Mouse (Mus musculus) right cerebral cortex, postnatal 14 days (tissue): ENCODE measurements around the gene Btn1a1.
A peak's percentile ranks its signal among the peaks of the same experiment; 100 is the strongest.

Experiments
- DNase-seq: peaks from one replicate; pipeline ENCODE4 v3.0.0; 2022

Btn1a1 gene

DNA sequence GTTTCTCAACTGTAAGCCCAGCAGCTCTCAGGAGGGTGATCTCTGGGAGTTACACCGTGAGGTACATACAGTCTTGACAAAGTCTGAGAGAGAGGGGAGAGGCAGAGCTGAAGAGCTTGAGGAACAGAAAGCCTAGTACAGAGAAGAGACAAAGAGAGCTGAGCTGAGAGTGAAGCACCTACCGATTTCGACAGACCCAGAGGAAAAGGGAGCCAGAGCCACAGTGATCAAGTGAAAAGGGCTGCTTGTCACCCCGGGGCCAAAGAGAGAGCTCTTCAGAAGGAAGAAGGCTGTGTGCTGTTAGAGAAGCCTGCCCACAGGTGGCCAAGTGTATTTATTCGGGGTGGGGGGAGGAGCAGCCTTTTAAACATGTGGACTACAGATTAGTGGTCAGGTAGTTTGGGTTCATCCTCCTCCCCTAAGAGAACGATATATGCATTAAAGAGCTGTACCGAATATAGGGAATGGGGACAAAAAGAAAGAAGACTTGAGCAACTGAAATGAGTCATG, at the start of gene Btn1a1:
Gene Btn1a1, minus strand, starts transcription at position 302 of the 510 bp plus-strand sequence.
- no peak for DNase-seq

DNA sequence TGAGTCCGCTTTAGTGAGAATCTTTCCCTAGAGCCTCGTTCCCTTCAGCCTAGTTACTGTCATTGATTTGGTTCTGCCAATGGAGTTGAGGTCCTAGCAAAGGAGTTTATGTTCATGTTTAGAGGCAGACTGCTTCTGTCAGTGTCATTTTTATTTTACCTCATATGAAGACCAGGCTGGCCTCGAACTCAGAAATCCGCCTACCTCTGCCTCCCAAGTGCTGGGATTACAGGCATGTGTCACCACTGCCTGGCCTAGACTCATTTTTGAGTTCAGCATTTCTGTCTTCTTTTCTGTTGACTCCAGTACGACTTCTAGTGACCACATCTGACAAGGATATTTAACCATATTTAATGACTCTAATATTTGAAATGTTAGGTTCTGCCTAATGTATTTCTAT, 49.6 kb upstream of the Btn1a1 start:
- DNase-seq = no peak

DNA sequence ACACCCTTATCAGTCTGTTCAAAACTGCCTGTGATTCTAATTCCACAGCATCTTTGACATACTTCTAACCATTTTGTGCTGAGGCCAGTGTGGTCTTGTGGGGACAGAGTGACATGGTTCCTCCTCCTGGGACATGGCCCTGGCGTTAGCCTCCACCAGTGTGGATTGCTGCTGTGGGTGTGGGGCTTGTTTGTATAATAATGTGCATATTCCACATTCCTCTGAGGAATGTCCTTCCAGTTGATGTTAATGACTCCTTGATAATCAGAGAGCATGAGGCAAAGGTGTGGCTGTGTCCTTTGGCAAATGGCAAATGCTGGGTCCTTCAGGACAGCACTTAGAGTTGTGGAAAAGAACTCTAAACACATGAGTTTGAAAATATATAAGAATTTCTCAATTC, 47.8 kb upstream of the Btn1a1 start:
- DNase-seq = no peak

DNA sequence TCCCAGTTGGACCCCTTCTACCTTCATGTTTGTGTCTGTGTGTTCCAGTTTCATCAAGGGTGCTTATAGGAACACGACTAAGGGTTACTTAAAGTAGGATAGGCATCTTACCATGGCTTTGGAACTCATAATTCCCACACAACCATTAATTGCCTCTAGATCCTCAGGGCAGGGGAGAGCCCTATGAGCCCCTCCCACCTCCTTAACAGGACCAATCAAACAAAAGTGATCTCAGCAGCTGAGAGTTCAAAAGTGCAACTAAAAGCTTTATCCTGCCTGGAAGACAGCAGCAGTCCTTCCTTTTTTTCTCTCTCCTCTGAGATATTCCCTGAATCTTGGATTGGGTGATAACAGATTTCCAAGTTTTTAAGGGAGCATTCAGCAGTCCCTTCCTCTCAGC, 44.4 kb upstream of the Btn1a1 start:
- no peak for DNase-seq

DNA sequence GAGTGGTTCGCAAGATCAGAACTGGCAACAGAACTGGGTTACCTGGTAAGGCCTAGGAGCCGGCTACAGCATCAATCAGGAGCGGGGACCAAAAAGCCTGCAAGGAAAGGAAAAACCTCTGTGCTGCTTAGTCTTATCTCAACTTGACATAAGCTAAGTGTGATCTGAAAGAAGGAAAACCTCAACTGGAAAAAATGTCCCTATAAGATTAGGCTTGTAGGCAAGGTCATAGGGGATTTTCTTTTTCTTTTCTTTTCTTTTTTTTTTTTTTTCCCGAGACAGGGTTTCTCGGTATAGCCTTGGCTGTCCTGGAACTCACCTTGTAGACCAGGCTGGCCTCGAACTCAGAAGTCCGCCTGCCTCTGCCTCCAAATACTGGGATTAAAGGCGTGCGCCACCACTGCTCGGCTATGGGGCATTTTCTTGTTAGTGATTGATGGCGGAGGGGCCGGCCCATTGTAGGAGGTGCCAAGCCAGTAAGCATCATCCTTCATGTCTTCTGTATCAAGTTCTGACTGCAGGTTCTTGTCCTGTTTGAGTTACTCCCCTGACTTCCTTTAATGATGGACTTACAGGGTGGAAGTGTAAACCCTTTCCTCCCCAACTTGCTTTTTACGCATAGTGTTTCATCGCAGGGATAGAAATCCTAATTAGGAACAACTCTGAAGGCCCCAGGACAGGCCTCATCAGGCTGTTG, 41.3 kb upstream of the Btn1a1 start:
- no peak for DNase-seq

DNA sequence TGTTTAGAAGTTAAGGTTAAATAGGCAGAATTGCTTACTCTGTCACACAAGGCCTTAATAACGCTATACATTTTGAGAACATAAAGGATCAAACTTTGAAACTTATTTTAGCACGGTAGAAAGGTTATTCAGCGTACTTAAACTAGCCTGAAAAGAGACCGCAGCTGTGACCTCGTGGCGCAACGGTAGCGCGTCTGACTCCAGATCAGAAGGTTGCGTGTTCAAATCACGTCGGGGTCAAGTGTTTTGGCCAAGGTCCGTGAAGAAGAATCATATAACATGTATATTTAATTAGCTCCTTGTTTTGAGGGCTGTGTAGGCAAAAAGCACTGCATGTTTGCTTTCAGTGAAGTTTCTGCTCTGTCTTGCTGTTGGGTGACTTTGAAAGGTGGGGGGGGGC, 40.6 kb upstream of the Btn1a1 start:
- DNase-seq = no peak

DNA sequence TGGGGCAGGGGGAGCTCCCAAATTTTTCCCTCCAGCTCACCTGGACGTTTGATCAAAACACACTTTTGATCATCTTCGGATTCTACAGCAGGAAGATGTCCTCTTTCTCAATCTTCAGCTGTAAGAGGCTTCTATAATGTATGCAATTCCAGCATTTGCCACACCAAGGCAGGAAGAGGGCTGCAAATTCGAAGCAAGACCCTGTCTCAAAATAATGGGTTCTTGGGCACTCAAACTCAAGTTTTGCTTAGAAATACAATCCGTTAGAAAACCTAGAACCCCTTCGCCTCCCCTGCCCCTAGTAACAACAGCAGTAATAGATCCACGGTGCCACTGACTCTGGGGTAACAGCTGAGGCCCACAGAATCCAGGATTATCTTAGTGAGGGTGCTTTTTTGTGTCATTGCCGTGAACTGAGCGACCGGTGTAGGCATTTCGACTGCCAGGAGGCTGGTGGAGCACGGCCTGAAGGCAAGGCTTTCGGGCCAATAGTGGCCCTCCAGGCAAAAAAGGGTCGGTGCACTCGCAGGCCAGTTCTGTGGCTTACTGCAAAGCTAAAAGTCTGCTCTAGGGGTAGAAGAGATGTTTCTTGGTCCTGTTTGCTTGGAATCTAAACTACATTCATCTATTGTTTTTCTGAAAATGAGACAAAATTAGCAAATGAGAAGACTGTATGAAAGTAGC, 40.1 kb upstream of the Btn1a1 start:
- DNase-seq = no peak

DNA sequence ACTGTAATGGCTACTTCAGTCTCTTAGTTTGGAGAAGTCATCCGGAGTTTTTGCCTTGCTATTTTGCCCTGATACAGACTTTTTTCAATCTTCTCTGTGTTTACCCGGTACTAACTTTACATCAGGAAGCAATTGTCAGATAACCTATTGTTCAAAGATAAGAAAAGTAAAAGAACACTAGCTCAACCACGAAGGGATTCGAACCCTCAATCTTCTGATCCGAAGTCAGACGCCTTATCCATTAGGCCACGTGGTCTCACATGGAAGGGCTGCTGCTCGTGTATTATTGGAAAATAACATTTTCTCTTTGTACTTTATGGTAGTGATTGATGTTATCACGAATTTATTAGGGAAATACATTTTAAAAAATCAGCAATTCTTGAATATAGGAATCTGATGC, 38.1 kb upstream of the Btn1a1 start:
- peak; percentile 30 for DNase-seq

DNA sequence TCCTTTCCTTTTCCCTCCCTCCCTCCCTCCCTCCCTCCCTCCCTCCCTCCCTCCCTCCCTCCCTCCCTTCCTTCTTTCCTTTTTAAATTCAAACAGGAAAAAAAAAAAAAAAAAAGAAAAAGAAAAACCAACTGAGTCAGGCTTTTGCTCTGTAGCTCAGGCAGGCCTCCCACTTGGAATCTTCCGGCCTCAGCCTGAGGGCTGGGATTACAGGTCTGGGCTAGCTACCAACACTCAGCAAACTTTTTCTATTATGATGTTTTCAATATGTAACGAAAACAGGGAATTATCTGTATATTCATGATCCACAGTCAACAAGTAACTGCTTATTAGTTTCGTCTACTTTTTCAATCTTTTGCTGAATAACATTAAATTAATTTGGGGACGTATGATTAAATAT, 37.2 kb upstream of the Btn1a1 start:
- no peak for DNase-seq

DNA sequence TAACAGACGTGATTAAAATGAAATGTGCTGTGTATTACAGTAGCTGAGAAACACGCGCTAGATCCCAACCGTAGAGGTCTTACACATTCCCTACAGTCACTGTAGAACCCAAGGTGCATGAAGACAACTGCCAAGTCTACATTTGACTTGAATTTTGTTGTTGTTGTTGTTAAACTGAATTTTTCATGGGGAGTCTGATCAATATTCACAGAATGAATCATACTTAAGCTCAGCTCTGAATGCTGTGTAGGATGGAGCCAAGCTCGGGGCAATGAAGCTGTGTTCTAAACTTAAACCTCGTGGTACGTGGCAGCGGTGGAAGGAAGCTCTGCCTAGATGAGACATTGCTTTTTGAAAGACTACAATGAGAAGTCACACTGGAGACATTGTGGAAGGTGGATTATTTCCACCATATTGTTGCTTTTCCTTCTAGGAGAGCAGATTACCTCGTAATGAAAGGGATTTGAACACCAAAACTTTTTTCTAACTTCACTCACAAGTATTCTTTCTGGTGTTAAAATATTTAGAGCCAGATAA, 36.4 kb upstream of the Btn1a1 start:
- no peak for DNase-seq

DNA sequence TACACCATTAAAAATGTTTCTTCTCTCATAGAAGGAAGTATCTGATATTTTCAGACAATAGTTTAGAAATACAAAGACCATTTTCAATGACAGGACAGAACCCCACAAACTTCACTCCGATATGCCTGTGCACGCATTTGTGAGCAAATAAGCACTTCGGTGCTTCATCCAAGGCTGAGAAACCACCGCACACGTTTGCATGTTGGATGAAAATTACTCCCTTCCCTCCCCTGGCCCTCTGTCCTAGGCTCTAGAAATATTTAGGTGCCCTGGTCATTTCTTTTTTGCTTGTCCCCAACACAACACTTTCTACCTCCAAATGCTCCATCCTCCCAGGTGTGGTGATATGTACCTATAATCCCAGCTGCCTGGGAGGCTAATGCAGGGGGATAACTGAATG, 35.8 kb upstream of the Btn1a1 start:
- DNase-seq = no peak

DNA sequence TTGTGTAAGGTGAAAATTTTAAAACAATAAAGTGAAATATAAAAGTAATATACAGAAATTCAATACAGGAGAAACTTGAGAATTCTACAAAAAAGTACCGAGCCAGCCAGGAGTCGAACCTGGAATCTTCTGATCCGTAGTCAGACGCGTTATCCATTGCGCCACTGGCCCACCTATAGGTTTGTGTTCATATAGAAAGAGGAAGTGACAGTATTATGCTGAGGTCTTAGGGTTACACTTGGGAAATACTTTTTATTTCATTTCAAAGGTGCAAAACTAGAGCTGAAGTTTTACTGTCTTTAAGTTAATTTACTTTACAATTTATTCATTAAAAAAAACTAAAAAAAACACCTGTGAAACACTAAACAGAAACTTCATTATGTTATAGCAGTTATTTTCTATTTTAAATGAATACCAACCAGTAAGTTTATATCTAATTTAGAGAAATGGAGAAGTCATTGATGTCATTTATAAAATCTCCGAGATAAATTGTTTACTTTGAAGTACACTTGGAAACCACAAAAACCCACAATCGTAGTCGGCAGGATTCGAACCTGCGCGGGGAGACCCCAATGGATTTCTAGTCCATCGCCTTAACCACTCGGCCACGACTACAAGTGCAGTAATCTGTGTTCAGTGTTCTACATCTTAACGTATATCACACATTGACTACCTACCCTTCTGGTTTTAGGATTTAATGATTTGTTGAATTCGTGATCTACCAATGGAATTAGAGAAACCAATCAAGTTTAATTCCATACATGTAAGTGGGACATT, 34.9 kb upstream of the Btn1a1 start:
- DNase-seq = peak; percentile 58

DNA sequence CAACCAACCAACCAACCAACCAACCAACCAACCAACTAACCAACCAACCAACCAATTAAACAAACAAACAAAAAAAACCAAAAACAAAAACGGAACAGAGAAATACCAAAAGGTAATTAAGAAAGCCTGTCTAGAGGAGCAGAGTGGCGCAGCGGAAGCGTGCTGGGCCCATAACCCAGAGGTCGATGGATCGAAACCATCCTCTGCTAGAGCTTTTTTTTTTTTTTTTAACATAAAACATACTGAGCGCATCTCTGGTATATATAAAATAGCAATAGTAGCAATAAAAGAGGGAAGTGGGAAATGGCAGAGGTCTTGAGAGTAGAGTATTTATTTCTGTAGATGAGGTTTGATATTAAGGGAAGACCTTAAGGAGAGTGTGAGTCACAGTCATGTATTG, 34.2 kb upstream of the Btn1a1 start:
- DNase-seq = no peak

DNA sequence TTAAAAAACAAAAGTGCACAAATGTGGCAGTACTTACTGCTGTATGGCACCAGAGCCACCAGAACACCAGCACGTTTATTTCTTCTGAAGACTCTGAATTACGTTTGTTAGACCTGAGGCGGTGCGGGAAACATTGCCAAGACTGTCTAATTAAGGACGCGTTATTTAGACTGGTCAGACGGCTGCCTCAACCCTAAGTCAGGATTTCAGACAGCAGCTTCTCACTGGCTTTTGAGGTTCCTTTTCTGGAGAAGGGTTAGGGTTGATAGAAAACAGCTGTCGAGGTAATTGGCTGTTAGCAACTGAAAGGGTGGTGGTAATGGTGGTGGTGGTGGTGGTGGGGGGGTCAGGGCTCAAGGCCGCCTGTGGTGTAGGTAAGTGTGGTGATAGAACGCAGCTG, 33.0 kb upstream of the Btn1a1 start:
- no peak for DNase-seq

DNA sequence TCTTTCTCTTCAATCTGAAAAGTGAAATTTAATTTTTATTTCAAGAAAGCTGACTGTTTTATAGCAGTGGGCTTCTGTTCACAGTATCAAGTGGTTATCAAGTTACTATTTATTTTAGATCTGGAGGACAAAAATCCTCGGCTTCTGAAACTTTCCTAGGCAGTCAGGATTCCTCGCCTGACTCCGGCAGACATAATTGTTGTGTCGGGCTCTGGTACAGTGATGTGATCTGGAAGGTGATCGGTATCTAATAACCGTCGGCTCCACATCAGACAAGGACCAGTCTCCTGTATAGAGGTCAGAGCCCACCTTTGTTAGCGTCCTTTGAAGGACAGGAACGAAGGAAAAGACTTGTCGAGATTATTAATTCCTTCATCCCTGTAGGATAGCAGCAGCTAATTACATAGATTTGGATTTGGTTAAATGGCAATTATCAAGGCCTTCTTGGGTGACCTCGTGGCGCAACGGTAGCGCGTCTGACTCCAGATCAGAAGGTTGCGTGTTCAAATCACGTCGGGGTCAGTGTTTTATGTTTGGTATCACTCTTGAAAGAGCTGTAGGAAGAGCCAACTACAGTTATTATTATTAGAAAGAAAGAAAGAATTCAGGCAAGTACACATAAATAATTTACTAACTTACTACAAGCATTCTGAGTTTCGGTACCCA, 32.1 kb upstream of the Btn1a1 start:
- DNase-seq = no peak

DNA sequence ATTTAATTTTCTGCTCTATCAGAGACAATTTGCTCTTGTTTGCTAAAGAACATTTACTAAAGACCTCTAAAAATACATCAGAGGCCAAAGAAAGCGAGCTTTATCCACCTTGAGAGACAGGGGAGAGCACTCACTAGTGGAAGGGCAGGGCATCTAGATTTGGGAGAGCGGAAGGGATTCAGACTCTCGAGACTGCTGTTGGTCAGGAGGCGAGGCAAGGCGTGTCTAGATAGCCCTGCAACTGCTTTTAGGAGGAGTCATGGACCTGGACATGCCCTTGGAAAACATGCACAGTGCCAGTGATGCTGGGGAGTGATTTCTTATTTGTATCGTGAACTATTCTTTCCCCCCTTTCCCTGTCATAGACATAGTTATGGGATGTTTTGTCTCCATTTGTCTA, 29.8 kb upstream of the Btn1a1 start:
- no peak for DNase-seq

DNA sequence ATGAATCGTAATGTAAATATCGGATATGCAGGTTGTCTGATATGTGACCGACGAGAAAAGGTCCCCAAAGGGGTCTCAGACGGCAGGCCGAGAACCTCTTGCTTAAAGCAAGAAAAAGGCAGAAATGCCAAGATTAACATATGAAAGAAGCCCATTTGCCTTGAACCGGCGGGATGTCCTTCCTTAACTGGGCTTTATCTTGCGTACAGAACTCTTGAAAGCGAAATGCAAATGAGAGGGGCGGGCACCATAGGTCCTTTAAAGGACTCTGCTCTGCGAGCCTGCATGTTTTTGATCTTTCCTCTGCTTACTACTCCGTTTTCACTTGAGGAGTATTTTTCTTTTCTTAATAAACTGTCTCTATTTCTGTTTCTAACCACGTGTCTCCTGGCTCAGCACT, 26.3 kb upstream of the Btn1a1 start:
- no peak for DNase-seq

DNA sequence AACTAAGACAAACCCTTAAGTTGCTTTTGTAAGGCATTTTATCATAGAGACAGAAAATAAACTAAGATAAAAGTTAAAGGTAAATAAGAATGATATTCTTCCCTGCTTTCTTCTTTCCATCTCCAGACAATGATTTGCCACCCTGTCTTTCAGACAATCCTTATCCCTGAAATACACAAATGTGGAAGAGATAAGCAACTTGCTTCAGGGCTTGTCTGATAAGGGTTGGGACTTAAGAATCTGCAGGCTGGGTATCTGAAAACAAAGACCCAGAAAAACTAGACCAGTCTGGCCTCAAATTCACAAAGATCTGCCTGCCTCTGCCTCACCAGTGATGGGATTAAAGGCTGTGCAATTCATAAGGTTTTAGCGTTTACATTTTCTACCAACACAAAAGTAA, 25.6 kb upstream of the Btn1a1 start:
- no peak for DNase-seq

DNA sequence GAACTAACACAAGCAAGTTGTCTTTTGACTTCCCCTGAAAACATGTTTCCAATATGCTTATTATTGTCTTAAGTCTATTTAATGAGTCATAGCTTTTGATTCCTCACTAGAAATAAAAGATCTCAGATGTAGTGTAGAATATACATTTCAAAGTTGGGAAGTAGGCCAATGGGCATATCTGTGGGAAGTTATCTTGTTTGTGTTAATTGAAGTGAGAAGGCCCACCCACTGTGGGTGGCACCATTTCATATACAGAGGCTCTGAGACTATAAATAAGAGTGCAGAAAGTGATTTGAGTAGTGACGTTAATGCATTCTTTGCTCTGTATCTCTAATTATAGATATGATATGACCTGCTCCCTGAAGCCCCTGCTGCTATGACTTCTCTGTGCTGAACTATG, 25.2 kb upstream of the Btn1a1 start:
- no peak for DNase-seq

DNA sequence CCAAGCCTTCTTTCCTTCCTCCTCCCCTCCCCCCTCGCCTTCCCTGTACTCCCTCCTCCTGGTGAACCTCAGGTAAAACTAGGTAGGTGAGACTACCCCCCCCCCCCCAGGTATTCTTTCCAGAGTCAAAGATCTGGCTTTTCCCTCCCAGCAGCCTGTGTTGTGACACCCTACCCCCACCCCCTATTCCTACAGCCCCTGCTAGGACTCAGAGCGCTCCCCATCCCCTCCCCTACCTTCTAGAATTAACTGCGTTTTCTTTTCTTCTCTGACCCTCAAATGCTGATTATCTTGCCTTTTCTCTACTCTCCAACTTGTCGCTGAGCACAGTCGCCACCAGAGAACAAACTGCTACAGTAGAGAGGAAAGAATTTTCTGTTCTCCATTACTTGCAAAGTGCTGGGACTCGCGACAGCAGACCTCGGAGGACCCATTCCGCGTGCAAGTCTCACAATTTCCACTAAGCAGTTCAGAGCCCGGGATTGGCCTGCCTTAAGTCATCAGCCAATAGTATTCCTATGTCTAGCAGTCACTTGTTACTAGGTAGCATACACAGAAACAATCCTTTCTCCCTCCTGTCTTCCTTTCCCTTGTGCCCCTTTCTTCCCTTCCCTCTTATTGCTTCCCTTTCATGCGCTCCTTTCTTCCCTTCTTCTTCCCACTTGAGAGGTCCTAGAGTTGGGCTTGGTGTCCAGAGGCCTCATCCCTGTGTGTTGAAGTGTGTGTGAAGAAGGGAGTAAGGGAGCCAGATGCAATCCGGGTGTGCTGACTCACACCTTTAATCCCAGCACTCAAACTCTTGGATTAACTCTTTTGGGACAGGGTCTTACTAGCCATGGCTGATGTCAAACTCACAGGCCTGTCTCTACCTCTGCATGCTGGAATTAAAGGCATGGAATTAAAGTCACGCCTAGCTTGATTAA, 23.0 kb upstream of the Btn1a1 start, which contains the start of gene Btn2a2:
Gene Btn2a2, minus strand, starts transcription at position 458 of the 923 bp plus-strand sequence.
- DNase-seq = peak; percentile 65

DNA sequence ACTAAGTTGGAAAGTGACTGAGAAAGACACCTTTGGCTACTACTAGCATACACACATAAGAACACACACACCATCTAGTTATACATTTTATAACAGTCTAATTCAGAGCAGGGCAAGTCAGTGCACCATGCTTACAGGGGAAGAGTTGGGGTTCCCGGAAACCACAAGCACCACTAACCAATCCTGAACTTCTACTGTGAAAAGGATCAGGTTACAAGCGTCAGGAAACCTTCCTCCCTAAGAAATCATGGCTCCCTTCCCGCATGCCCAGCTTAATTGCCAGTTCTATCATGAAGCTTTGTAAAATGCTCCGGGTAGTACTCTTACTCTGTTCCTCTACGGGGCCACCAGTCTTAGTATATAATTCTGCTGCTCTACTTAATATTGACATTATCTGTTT, 19.6 kb upstream of the Btn1a1 start:
- DNase-seq = no peak

DNA sequence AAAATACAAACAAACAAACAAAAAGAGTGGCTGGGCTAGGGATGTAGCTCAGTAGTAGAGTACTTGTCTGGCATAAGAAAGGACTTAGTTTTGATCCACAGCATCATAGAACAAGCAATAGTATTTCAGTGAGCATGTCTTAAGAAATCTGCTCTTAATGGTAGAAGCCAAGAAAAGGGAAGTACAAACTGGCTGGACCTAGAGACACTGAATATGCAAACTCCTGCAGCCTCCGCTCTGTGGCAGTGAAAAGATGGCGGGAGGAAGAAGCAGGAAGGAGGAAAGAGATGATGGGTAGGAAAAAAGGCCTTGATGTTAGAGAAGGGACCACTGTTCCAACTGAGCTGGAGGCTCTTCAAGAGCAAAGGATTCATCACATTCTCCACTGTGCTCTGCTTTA, 17.5 kb upstream of the Btn1a1 start:
- no peak for DNase-seq
